Mouse (Mus musculus): ENCODE data around the gene Cers3. TPM values are rescaled to one million over a fixed set of nuclear protein-coding genes. Genes with fewer than 3 reads are reported as not detected.

Gene Cers3
- total RNA-seq, 1 experiment, result 0.31 TPM

GRCm38 (mm10) chr7:66791022-66791421, 47.7 kb downstream of the Cers3 start:
- no peaks in the 10 kb centered on the region for H3K36me3 ChIP-seq (ENCODE audit: control insufficient read depth, insufficient read depth, low read length, poor library complexity, severe bottlenecking)
- no peaks in the 10 kb centered on the region for H3K9me3 ChIP-seq (ENCODE audit: control insufficient read depth, insufficient read depth, low read depth, low read length)
- TF ChIP-seq HCFC1 (IDR thresholded peaks at IDR 0.05; ENCODE audit: borderline replicate concordance, insufficient read depth, low read length) (no peak), MAFK (IDR thresholded peaks at IDR 0.05; ENCODE audit: insufficient read depth, low read depth, low read length) (no peak), CHD2 (IDR thresholded peaks at IDR 0.05; ENCODE audit: low read depth, low read length) (no peak), ZC3H11A (IDR thresholded peaks at IDR 0.05; ENCODE audit: borderline replicate concordance, low read depth, low read length) (no peak), ZNF384 (IDR thresholded peaks at IDR 0.05; ENCODE audit: low read depth, low read length) (no peak)
- no peak overlapping the region; a peak in 1 of 4 replicates for H3K4me3 ChIP-seq (ENCODE audit: insufficient read depth in 1 of 2, low read depth in 1 of 2, low read length in 2 of 2, poor library complexity in 1 of 2, severe bottlenecking in 1 of 2)
- in situ Hi-C loops (cut with MboI; ENCODE audit: low sequenced_read_pairs in 2 of 2, unreplicated experiment in 2 of 2), result no loop called here
- H3K27ac ChIP-seq (ENCODE audit: insufficient read depth, low read depth, low read length, poor library complexity, severe bottlenecking), result no peak overlapping the region
- no peak overlapping the region for H3K9ac ChIP-seq (ENCODE audit: insufficient read depth, low read depth, low read length, poor library complexity, severe bottlenecking)
- peaks cover 6 to 9% of the 10 kb centered on the region in 2 experiments; a peak in 3 of 4 replicates for H3K4me1 ChIP-seq (ENCODE audit: control insufficient read depth in 2 of 2, insufficient read depth in 2 of 2, low read length in 2 of 2, poor library complexity in 1 of 2)
- DNase-seq (ENCODE audit: low read depth, low spot score), result no peak

- no peak for TF ChIP-seq HCFC1 (IDR thresholded peaks at IDR 0.05; ENCODE audit: borderline replicate concordance, insufficient read depth, low read length)
- no peak for TF ChIP-seq ZNF384 (IDR thresholded peaks at IDR 0.05; ENCODE audit: low read depth, low read length)
- no peak for TF ChIP-seq ZC3H11A (IDR thresholded peaks at IDR 0.05; ENCODE audit: borderline replicate concordance, low read depth, low read length)
- TF ChIP-seq CHD2 (IDR thresholded peaks at IDR 0.05; ENCODE audit: low read depth, low read length), result no peak
- TF ChIP-seq MAFK (IDR thresholded peaks at IDR 0.05; ENCODE audit: insufficient read depth, low read depth, low read length), result no peak
- no peak for DNase-seq (ENCODE audit: low read depth, low spot score)
These were observed 53.6 kb downstream of the Cers3 start for GRCm38 (mm10) chr7:66796909-66797308.

GRCm38 (mm10) chr7:66797345-66797744, 54.0 kb downstream of the Cers3 start:
- H3K27ac ChIP-seq (ENCODE audit: insufficient read depth, low read depth, low read length, poor library complexity, severe bottlenecking), result no peak overlapping the region
- no peak overlapping the region for H3K4me3 ChIP-seq (ENCODE audit: insufficient read depth in 1 of 2, low read depth in 1 of 2, low read length in 2 of 2, poor library complexity in 1 of 2, severe bottlenecking in 1 of 2)
- H3K4me1 ChIP-seq (ENCODE audit: control insufficient read depth in 2 of 2, insufficient read depth in 2 of 2, low read length in 2 of 2, poor library complexity in 1 of 2), result no peaks in the 10 kb centered on the region
- in situ Hi-C loops (cut with MboI; ENCODE audit: low sequenced_read_pairs in 2 of 2, unreplicated experiment in 2 of 2), result no loop called here
- DNase-seq (ENCODE audit: low read depth, low spot score), result no peak
- no peaks in the 10 kb centered on the region for H3K9me3 ChIP-seq (ENCODE audit: control insufficient read depth, insufficient read depth, low read depth, low read length)
- H3K36me3 ChIP-seq (ENCODE audit: control insufficient read depth, insufficient read depth, low read length, poor library complexity, severe bottlenecking), result no peaks in the 10 kb centered on the region
- no peak overlapping the region for H3K9ac ChIP-seq (ENCODE audit: insufficient read depth, low read depth, low read length, poor library complexity, severe bottlenecking)
- TF ChIP-seq ZNF384 (IDR thresholded peaks at IDR 0.05; ENCODE audit: low read depth, low read length) (no peak), MAFK (IDR thresholded peaks at IDR 0.05; ENCODE audit: insufficient read depth, low read depth, low read length) (no peak), ZC3H11A (IDR thresholded peaks at IDR 0.05; ENCODE audit: borderline replicate concordance, low read depth, low read length) (no peak), CHD2 (IDR thresholded peaks at IDR 0.05; ENCODE audit: low read depth, low read length) (no peak), HCFC1 (IDR thresholded peaks at IDR 0.05; ENCODE audit: borderline replicate concordance, insufficient read depth, low read length) (no peak)

More at GRCm38 (mm10) chr7:66796909-66797308, 53.6 kb downstream of the Cers3 start:
- H3K36me3 ChIP-seq (ENCODE audit: control insufficient read depth, insufficient read depth, low read length, poor library complexity, severe bottlenecking), result no peaks in the 10 kb centered on the region
- H3K9ac ChIP-seq (ENCODE audit: insufficient read depth, low read depth, low read length, poor library complexity, severe bottlenecking), result no peak overlapping the region
- no peaks in the 10 kb centered on the region for H3K4me1 ChIP-seq (ENCODE audit: control insufficient read depth in 2 of 2, insufficient read depth in 2 of 2, low read length in 2 of 2, poor library complexity in 1 of 2)
- in situ Hi-C loops (cut with MboI; ENCODE audit: low sequenced_read_pairs in 2 of 2, unreplicated experiment in 2 of 2), result no loop called here
- no peak overlapping the region for H3K27ac ChIP-seq (ENCODE audit: insufficient read depth, low read depth, low read length, poor library complexity, severe bottlenecking)
- no peaks in the 10 kb centered on the region for H3K9me3 ChIP-seq (ENCODE audit: control insufficient read depth, insufficient read depth, low read depth, low read length)
- H3K4me3 ChIP-seq (ENCODE audit: insufficient read depth in 1 of 2, low read depth in 1 of 2, low read length in 2 of 2, poor library complexity in 1 of 2, severe bottlenecking in 1 of 2), result no peak overlapping the region

GRCm38 (mm10) chr7:66798826-66799225, 55.5 kb downstream of the Cers3 start:
- H3K27ac ChIP-seq (ENCODE audit: insufficient read depth, low read depth, low read length, poor library complexity, severe bottlenecking), result no peak overlapping the region
- no peak overlapping the region for H3K9ac ChIP-seq (ENCODE audit: insufficient read depth, low read depth, low read length, poor library complexity, severe bottlenecking)
- in situ Hi-C loops (cut with MboI; ENCODE audit: low sequenced_read_pairs in 2 of 2, unreplicated experiment in 2 of 2), result no loop called here
- no peaks in the 10 kb centered on the region for H3K4me1 ChIP-seq (ENCODE audit: control insufficient read depth in 2 of 2, insufficient read depth in 2 of 2, low read length in 2 of 2, poor library complexity in 1 of 2)
- H3K9me3 ChIP-seq (ENCODE audit: control insufficient read depth, insufficient read depth, low read depth, low read length), result no peaks in the 10 kb centered on the region
- TF ChIP-seq MAFK (IDR thresholded peaks at IDR 0.05; ENCODE audit: insufficient read depth, low read depth, low read length) (no peak), CHD2 (IDR thresholded peaks at IDR 0.05; ENCODE audit: low read depth, low read length) (no peak), ZC3H11A (IDR thresholded peaks at IDR 0.05; ENCODE audit: borderline replicate concordance, low read depth, low read length) (no peak), HCFC1 (IDR thresholded peaks at IDR 0.05; ENCODE audit: borderline replicate concordance, insufficient read depth, low read length) (no peak), ZNF384 (IDR thresholded peaks at IDR 0.05; ENCODE audit: low read depth, low read length) (no peak)
- no peak overlapping the region for H3K4me3 ChIP-seq (ENCODE audit: insufficient read depth in 1 of 2, low read depth in 1 of 2, low read length in 2 of 2, poor library complexity in 1 of 2, severe bottlenecking in 1 of 2)
- H3K36me3 ChIP-seq (ENCODE audit: control insufficient read depth, insufficient read depth, low read length, poor library complexity, severe bottlenecking), result no peaks in the 10 kb centered on the region
- DNase-seq (ENCODE audit: low read depth, low spot score), result no peak

GRCm38 (mm10) chr7:66800784-66801183, 57.5 kb downstream of the Cers3 start:
- in situ Hi-C loops (cut with MboI; ENCODE audit: low sequenced_read_pairs in 2 of 2, unreplicated experiment in 2 of 2), result no loop called here
- H3K4me3 ChIP-seq (ENCODE audit: insufficient read depth in 1 of 2, low read depth in 1 of 2, low read length in 2 of 2, poor library complexity in 1 of 2, severe bottlenecking in 1 of 2), result no peak overlapping the region
- no peak for DNase-seq (ENCODE audit: low read depth, low spot score)
- no peak overlapping the region for H3K9ac ChIP-seq (ENCODE audit: insufficient read depth, low read depth, low read length, poor library complexity, severe bottlenecking)
- no peaks in the 10 kb centered on the region for H3K4me1 ChIP-seq (ENCODE audit: control insufficient read depth in 2 of 2, insufficient read depth in 2 of 2, low read length in 2 of 2, poor library complexity in 1 of 2)
- TF ChIP-seq CHD2 (IDR thresholded peaks at IDR 0.05; ENCODE audit: low read depth, low read length) (no peak), ZC3H11A (IDR thresholded peaks at IDR 0.05; ENCODE audit: borderline replicate concordance, low read depth, low read length) (no peak), MAFK (IDR thresholded peaks at IDR 0.05; ENCODE audit: insufficient read depth, low read depth, low read length) (no peak), HCFC1 (IDR thresholded peaks at IDR 0.05; ENCODE audit: borderline replicate concordance, insufficient read depth, low read length) (no peak), ZNF384 (IDR thresholded peaks at IDR 0.05; ENCODE audit: low read depth, low read length) (no peak)
- no peak overlapping the region for H3K27ac ChIP-seq (ENCODE audit: insufficient read depth, low read depth, low read length, poor library complexity, severe bottlenecking)
- H3K9me3 ChIP-seq (ENCODE audit: control insufficient read depth, insufficient read depth, low read depth, low read length), result no peaks in the 10 kb centered on the region
- H3K36me3 ChIP-seq (ENCODE audit: control insufficient read depth, insufficient read depth, low read length, poor library complexity, severe bottlenecking), result no peaks in the 10 kb centered on the region
